Mouse (Mus musculus) MEL (cell line): Measurements from ENCODE around the gene Hpd. TPM values are rescaled to one million over a fixed set of nuclear protein-coding genes. Genes with fewer than 3 reads are reported as not detected.

Source experiments
- DNase-seq: peaks from one replicate; pipeline ENCODE4 v3.0.0; 2011; ENCODE audit warnings: low read depth, low spot score
- H3K27ac ChIP-seq: 2 replicates; pipeline ENCODE4 v1.5.1; 2012; ENCODE audit warnings: low read depth, mild to moderate bottlenecking, control low read depth, low read length, moderate library complexity; ENCODE audit not compliant: control insufficient read depth
- H3K27me3 ChIP-seq, 2 experiments: fragments of 150-350 bp in 1 of 2; sonication (generic) in 1 of 2; 2 replicates each; pipeline ENCODE4 v1.6.1; 2012; ENCODE audit warnings: low read length in 2 of 2, mild to moderate bottlenecking in 2 of 2, improper control_type of control experiment in 1 of 2, moderate library complexity in 1 of 2; ENCODE audit not compliant: insufficient read depth in 2 of 2, control insufficient read depth in 1 of 2
- H3K36me3 ChIP-seq, 2 experiments: 2 replicates each; pipeline ENCODE4 v1.6.1; 2012 to 2014; ENCODE audit warnings: low read length in 2 of 2, improper control_type of control experiment in 1 of 2, inconsistent platforms in 1 of 2, mild to moderate bottlenecking in 1 of 2; ENCODE audit not compliant: insufficient read depth in 2 of 2, control insufficient read depth in 1 of 2
- H3K4me1 ChIP-seq, 2 experiments: fragments of 150-350 bp in 1 of 2; sonication (generic) in 1 of 2; 2 replicates each; pipeline ENCODE4 v1.6.1; 2012; ENCODE audit warnings: low read length in 2 of 2, improper control_type of control experiment in 1 of 2, mild to moderate bottlenecking in 1 of 2; ENCODE audit not compliant: insufficient read depth in 2 of 2, control insufficient read depth in 1 of 2
- H3K4me3 ChIP-seq, 2 experiments: fragments of 150-350 bp in 1 of 2; sonication (generic) in 1 of 2; 2 replicates each; pipeline ENCODE4 v1.5.1; 2012; ENCODE audit warnings: low read depth in 2 of 2, low read length in 2 of 2, mild to moderate bottlenecking in 2 of 2, moderate library complexity in 2 of 2, control low read depth in 1 of 2, improper control_type of control experiment in 1 of 2; ENCODE audit not compliant: control insufficient read depth in 1 of 2, insufficient read depth in 1 of 2
- H3K79me2 ChIP-seq: 2 replicates; pipeline ENCODE4 v1.6.1; 2012; ENCODE audit warnings: mild to moderate bottlenecking, low read length, moderate library complexity; ENCODE audit not compliant: control insufficient read depth, poor library complexity, insufficient read depth
- H3K9ac ChIP-seq: 2 replicates; pipeline ENCODE4 v1.6.1; 2012; ENCODE audit warnings: low read depth, mild to moderate bottlenecking, control low read depth, low read length, moderate library complexity; ENCODE audit not compliant: control insufficient read depth, poor library complexity, severe bottlenecking
- H3K9me3 ChIP-seq: fragments of 150-350 bp; sonication (generic); replicated peaks from 2 replicates; pipeline ENCODE4 v1.6.1; 2012; ENCODE audit warnings: mild to moderate bottlenecking, low read length, improper control_type of control experiment, moderate library complexity; ENCODE audit not compliant: insufficient read depth
- CHD1 ChIP-seq: IDR thresholded peaks from 2 replicates; pipeline ENCODE4 v1.6.1; 2012; ENCODE audit warnings: low read depth, mild to moderate bottlenecking, inconsistent platforms, low read length, improper control_type of control experiment
- CTCF ChIP-seq, 3 experiments: IDR thresholded peaks in 2 of 3; conservative IDR thresholded peaks in 1 of 3; 2 replicates each; pipeline ENCODE4 v1.5.1; 2011 to 2012; ENCODE audit warnings: low read length in 3 of 3, low read depth in 2 of 3, mild to moderate bottlenecking in 2 of 3, improper control_type of control experiment in 1 of 3, inconsistent platforms in 1 of 3, mixed read lengths in 1 of 3, moderate library complexity in 1 of 3; ENCODE audit not compliant: control insufficient read depth in 1 of 3, insufficient read depth in 1 of 3, poor library complexity in 1 of 3, severe bottlenecking in 1 of 3
- EP300 ChIP-seq, 2 experiments: IDR thresholded peaks; 2 replicates each; pipeline ENCODE4 v1.6.1; 2011; ENCODE audit warnings: improper control_type of control experiment in 2 of 2, low read length in 2 of 2, low read depth in 1 of 2, mild to moderate bottlenecking in 1 of 2
- MAX ChIP-seq: IDR thresholded peaks from 2 replicates; pipeline ENCODE4 v1.6.1; 2011; ENCODE audit warnings: low read length, improper control_type of control experiment
- MEF2A ChIP-seq: IDR thresholded peaks from 2 replicates; pipeline ENCODE4 v1.6.1; 2014; ENCODE audit warnings: low read depth, mild to moderate bottlenecking, inconsistent platforms, low read length, improper control_type of control experiment; ENCODE audit not compliant: poor library complexity, insufficient replicate concordance, severe bottlenecking; ENCODE audit errors: extremely low read depth
- MXI1 ChIP-seq: IDR thresholded peaks from 2 replicates; pipeline ENCODE4 v1.6.1; 2011; ENCODE audit warnings: mild to moderate bottlenecking, low read depth, low read length, improper control_type of control experiment
- MYB ChIP-seq: IDR thresholded peaks from 2 replicates; pipeline ENCODE4 v1.6.1; 2011; ENCODE audit warnings: mild to moderate bottlenecking, low read depth, low read length, improper control_type of control experiment
- MYC ChIP-seq: IDR thresholded peaks from 2 replicates; pipeline ENCODE4 v1.6.1; 2011; ENCODE audit warnings: low read depth, mild to moderate bottlenecking, low read length, improper control_type of control experiment, moderate library complexity
- RAD21 ChIP-seq: IDR thresholded peaks from 2 replicates; pipeline ENCODE4 v1.6.1; 2011; ENCODE audit warnings: mild to moderate bottlenecking, low read depth, low read length, improper control_type of control experiment
- SIN3A ChIP-seq: IDR thresholded peaks from 2 replicates; pipeline ENCODE4 v1.6.1; 2012; ENCODE audit warnings: low read length, improper control_type of control experiment, inconsistent platforms
- SMC3 ChIP-seq: IDR thresholded peaks from 2 replicates; pipeline ENCODE4 v1.6.1; 2011; ENCODE audit warnings: low read depth, low read length, improper control_type of control experiment
- TAL1 ChIP-seq: IDR thresholded peaks from 2 replicates; pipeline ENCODE4 v1.6.1; 2012; ENCODE audit warnings: mild to moderate bottlenecking, inconsistent platforms, low read length, moderate library complexity, mixed read lengths
- TBP ChIP-seq: IDR thresholded peaks from 2 replicates; pipeline ENCODE4 v1.8.0; 2011; ENCODE audit warnings: low read depth, low read length, improper control_type of control experiment
- TCF12 ChIP-seq: IDR thresholded peaks from 2 replicates; pipeline ENCODE4 v1.6.1; 2014; ENCODE audit warnings: low read depth, mild to moderate bottlenecking, inconsistent platforms, low read length, improper control_type of control experiment, moderate library complexity
- USF1 ChIP-seq: IDR thresholded peaks from 2 replicates; pipeline ENCODE4 v1.6.1; 2014; ENCODE audit warnings: low read depth, mild to moderate bottlenecking, inconsistent platforms, low read length, improper control_type of control experiment, moderate library complexity
- USF2 ChIP-seq, 2 experiments: IDR thresholded peaks; 2 replicates each; pipeline ENCODE4 v1.6.1; 2011 to 2012; ENCODE audit warnings: improper control_type of control experiment in 2 of 2, low read length in 2 of 2, borderline replicate concordance in 1 of 2, inconsistent platforms in 1 of 2, low read depth in 1 of 2, mild to moderate bottlenecking in 1 of 2; ENCODE audit not compliant: insufficient read depth in 1 of 2
- ZC3H11A ChIP-seq: IDR thresholded peaks from 2 replicates; pipeline ENCODE4 v1.6.1; 2012; ENCODE audit warnings: low read depth, mild to moderate bottlenecking, inconsistent platforms, low read length, improper control_type of control experiment
- ZMIZ1 ChIP-seq: IDR thresholded peaks from 2 replicates; pipeline ENCODE4 v1.6.1; 2012; ENCODE audit warnings: low read depth, mild to moderate bottlenecking, inconsistent platforms, low read length, improper control_type of control experiment, moderate library complexity
- polyA plus RNA-seq, 2 experiments: library from polyadenylated mRNA; stranded (reverse) in 1 of 2; unstranded in 1 of 2; fragments of >175 nt in 1 of 2; fragments of >200 nt in 1 of 2; gene quantifications; 2 replicates each; pipeline versions ENCODE4 v1.2.1 to v1.2.4; 2012; ENCODE audit warnings: low replicate concordance in 2 of 2, low read depth in 1 of 2; ENCODE audit not compliant: insufficient read length in 2 of 2, insufficient read depth in 1 of 2, missing spikeins in 1 of 2
- total RNA-seq: library from RNA; depleted of rRNA; stranded (reverse); fragments of 300-350 nt; gene quantifications from 2 replicates; pipeline ENCODE4 v1.2.3, GENCODE M21; 2012; rRNA removed

The Hpd gene
- total and polyA plus RNA-seq, 3 experiments: not detected

GRCm38 (mm10) chr5:123125105-123125504 lies 57.4 kb downstream of the Hpd start:
- no peaks in the 10 kb centered on the region for H3K27me3 ChIP-seq
- no peak overlapping the region for H3K9ac ChIP-seq
- TF ChIP-seq MXI1: no peak
- TF ChIP-seq CHD1: no peak
- no peak for TF ChIP-seq MYC
- TF ChIP-seq, all 39 proteins: peak for 0
- Histone ChIP-seq H3K9me3 (no peaks in the 10 kb centered on the region), H3K79me2 (no peaks in the 10 kb centered on the region), H3K27ac (no peak overlapping the region), H3K4me3 (no peak overlapping the region), H3K36me3 (peaks cover 0 to 37% of the 10 kb centered on the region in 2 experiments; a peak in 2 of 4 replicates), H3K4me1 (peaks cover 17 to 48% of the 10 kb centered on the region in 2 experiments)
- peak; percentile 24 for DNase-seq

- TF ChIP-seq TCF12 (no peak), MYB (no peak), CHD1 (no peak), MYC (no peak), TBP (no peak), CTCF (IDR thresholded peaks at IDR 0.05 in 2 of 3, conservative IDR thresholded peaks at IDR 0.05 in 1 of 3; ENCODE audit: control insufficient read depth in 1 of 3, insufficient read depth in 1 of 3, low read depth in 2 of 3, low read length in 3 of 3, poor library complexity in 1 of 3, severe bottlenecking in 1 of 3) (peak; percentile 62 to 78 (median 70)), ZC3H11A (peak; percentile 67), RAD21 (peak; percentile 64), MAX (no peak), MEF2A (no peak), EP300 (IDR thresholded peaks at IDR 0.05; ENCODE audit: low read depth in 1 of 2, low read length in 2 of 2) (no peak), USF2 (IDR thresholded peaks at IDR 0.05; ENCODE audit: borderline replicate concordance in 1 of 2, insufficient read depth in 1 of 2, low read depth in 1 of 2, low read length in 2 of 2) (no peak), SMC3 (peak; percentile 74), SIN3A (peak; percentile 30; the same call in 1 of the 2 replicates), USF1 (no peak), TAL1 (no peak), ZMIZ1 (no peak)
These were observed 60.3 kb downstream of the Hpd start for GRCm38 (mm10) chr5:123122181-123122580.

More at GRCm38 (mm10) chr5:123122181-123122580, 60.3 kb downstream of the Hpd start:
- Histone ChIP-seq H3K36me3 (peaks cover 0 to 19% of the 10 kb centered on the region in 2 experiments; a peak in 2 of 4 replicates), H3K79me2 (no peaks in the 10 kb centered on the region), H3K4me3 (no peak overlapping the region), H3K27me3 (no peaks in the 10 kb centered on the region), H3K9me3 (no peaks in the 10 kb centered on the region), H3K4me1 (peaks cover 10 to 21% of the 10 kb centered on the region in 2 experiments), H3K9ac (no peak overlapping the region), H3K27ac (no peak overlapping the region)
- DNase-seq: peak; percentile 65

Other genes starting within 250 kb of the Hpd start
- 24.8 and 29.2 TPM in 2 replicates for gene Kdm2b, start 192.9 kb downstream of the Hpd start, total RNA-seq
- gene Kdm2b, start 192.9 kb downstream of the Hpd start, polyA plus RNA-seq: 10 to 100 TPM in 1 of 2 experiments, not detected in 1; 48.9 TPM
- gene Orai1, start 167.7 kb downstream of the Hpd start, total RNA-seq: 4.5 and 4.7 TPM in 2 replicates
- gene Orai1, start 167.7 kb downstream of the Hpd start, polyA plus RNA-seq: 10 to 100 TPM in 1 of 2 experiments, not detected in 1; 13.3 TPM
- gene Morn3, start 135.7 kb downstream of the Hpd start, total RNA-seq: not detected in 2 replicates
- gene Morn3, start 135.7 kb downstream of the Hpd start, polyA plus RNA-seq: not detected
- gene Tmem120b, start 114.3 kb downstream of the Hpd start, total RNA-seq: 4.3 and 6.8 TPM in 2 replicates
- gene Tmem120b, start 114.3 kb downstream of the Hpd start, polyA plus RNA-seq: 1 to 10 TPM in 1 of 2 experiments, not detected in 1; 5.6 TPM
- 2.5 and 4.1 TPM in 2 replicates for gene Rhof, start 50.0 kb downstream of the Hpd start, total RNA-seq
- gene Rhof, start 50.0 kb downstream of the Hpd start, polyA plus RNA-seq: 10 to 100 TPM in 1 of 2 experiments, not detected in 1; 10.4 TPM
- 3.0 and 4.1 TPM in 2 replicates for gene Setd1b, start 40.5 kb downstream of the Hpd start, total RNA-seq
- gene Setd1b, start 40.5 kb downstream of the Hpd start, polyA plus RNA-seq: 10 to 100 TPM in 1 of 2 experiments, not detected in 1; 23.5 TPM
- gene Psmd9, start 13.3 kb downstream of the Hpd start, total RNA-seq: 28.4 and 32.0 TPM in 2 replicates
- gene Psmd9, start 13.3 kb downstream of the Hpd start, polyA plus RNA-seq: 10 to 100 TPM in 1 of 2 experiments, not detected in 1; 54.6 TPM
- gene Wdr66, start 69.4 kb upstream of the Hpd start, total RNA-seq: 0.82 and 1.4 TPM in 2 replicates
- 1 to 10 TPM in 1 of 2 experiments, not detected in 1; 3.6 TPM for gene Wdr66, start 69.4 kb upstream of the Hpd start, polyA plus RNA-seq
- 3.1 and 3.5 TPM in 2 replicates for gene Bcl7a, start 161.1 kb upstream of the Hpd start, total RNA-seq
- gene Bcl7a, start 161.1 kb upstream of the Hpd start, polyA plus RNA-seq: 10 to 100 TPM in 1 of 2 experiments, not detected in 1; 11.0 TPM
- 5.2 and 5.7 TPM in 2 replicates for gene Mlxip, start 212.1 kb upstream of the Hpd start, total RNA-seq
- 10 to 100 TPM in 1 of 2 experiments, not detected in 1; 21.9 TPM for gene Mlxip, start 212.1 kb upstream of the Hpd start, polyA plus RNA-seq